Mouse (Mus musculus) kidney, adult 2 months (tissue): Measurements from ENCODE around the gene D8Ertd738e.

Source experiments
- CTCF ChIP-seq: fragments of 200-500 bp; conservative IDR thresholded peaks from 2 replicates; pipeline ENCODE4 v1.5.1; 2011; ENCODE audit warnings: low read depth, mild to moderate bottlenecking, control low read depth, low read length, moderate library complexity, mixed read lengths; ENCODE audit not compliant: insufficient read depth, insufficient read length
- POLR2A ChIP-seq: fragments of 200-500 bp; IDR thresholded peaks from one replicate; pipeline ENCODE4 v1.6.1; 2011; ENCODE audit warnings: low read depth, low read length, control low read depth

DNA sequence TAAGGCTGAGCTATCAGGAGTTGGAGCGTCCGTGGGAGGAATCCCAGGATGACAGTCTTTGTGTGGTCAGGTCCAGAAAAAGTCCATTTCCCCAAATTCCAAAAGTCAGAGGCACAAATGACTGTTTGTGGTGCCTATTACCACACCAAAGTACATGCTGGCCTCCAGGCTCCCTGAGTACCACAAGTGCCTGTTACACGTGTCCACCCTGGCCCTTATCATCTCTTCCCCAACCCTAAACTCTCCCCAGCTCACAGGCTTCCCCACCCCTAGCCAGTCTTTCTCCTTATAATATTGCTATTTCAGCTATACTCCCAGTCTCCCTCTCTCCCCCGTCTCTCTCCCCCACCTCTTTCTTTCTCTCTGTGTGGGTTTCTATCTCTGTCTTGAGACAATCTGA is 22.8 kb upstream of the D8Ertd738e start:
- no peak for TF ChIP-seq CTCF
- TF ChIP-seq POLR2A: no peak
